Mouse (Mus musculus) lung, embryonic 16.5 days (tissue): ENCODE results near the gene Mrpl23. TPM values are rescaled to one million over a fixed set of nuclear protein-coding genes. Genes with fewer than 3 reads are reported as not detected.

Experiments used
- ATAC-seq: fragments of 200-750 bp; cut with Nextera tagmentation; 2 replicates; pipeline ENCODE4 v1.8.0; 2017; ENCODE audit warnings: low read depth, mild to moderate bottlenecking, moderate library complexity
- H3K27ac ChIP-seq: fragments of 300-500 bp; sonication (generic); 2 replicates; pipeline ENCODE4 v1.5.1; 2014; ENCODE audit warnings: mild to moderate bottlenecking, control low read depth, low read length
- H3K27me3 ChIP-seq: fragments of 300-500 bp; sonication (generic); 2 replicates; pipeline ENCODE4 v1.6.1; 2014; ENCODE audit warnings: low read depth, low read length, mixed read lengths; ENCODE audit not compliant: control insufficient read depth, insufficient read depth
- H3K36me3 ChIP-seq: fragments of 300-500 bp; sonication (generic); 2 replicates; pipeline ENCODE4 v1.6.1; 2014; ENCODE audit warnings: low read length; ENCODE audit not compliant: control insufficient read depth, insufficient read depth
- H3K4me1 ChIP-seq: fragments of 300-500 bp; sonication (generic); replicated peaks from 2 replicates; pipeline ENCODE4 v1.6.1; 2014; ENCODE audit warnings: low read length, mixed read lengths; ENCODE audit not compliant: control insufficient read depth, insufficient read depth
- H3K4me2 ChIP-seq: fragments of 300-500 bp; sonication (generic); 2 replicates; pipeline ENCODE4 v1.6.1; 2014; ENCODE audit warnings: low read depth, low read length, control low read depth
- H3K4me3 ChIP-seq: fragments of 300-500 bp; sonication (generic); 2 replicates; pipeline ENCODE4 v1.5.1; 2014; ENCODE audit warnings: mild to moderate bottlenecking, low read length, control low read depth
- H3K9ac ChIP-seq: fragments of 300-500 bp; sonication (generic); 2 replicates; pipeline ENCODE4 v1.6.1; 2014; ENCODE audit warnings: low read length, control low read depth
- H3K9me3 ChIP-seq: fragments of 300-500 bp; sonication (generic); 2 replicates; pipeline ENCODE4 v1.6.1; 2016; ENCODE audit warnings: low read length; ENCODE audit not compliant: control insufficient read depth
- WGBS: fragments of 180-500 bp; shearing (Covaris S2); extraction: QIAGEN DNeasy Blood & Tissue Kit; methylation state at CpG from one replicate; pipeline ENCODE4 v1.1.7; 2014; 5-methylcytosine and 5-hydroxymethylcytosine counted together
- polyA plus RNA-seq: library from polyadenylated mRNA; unstranded; fragments of >200 nt; fragmentation: Nextera tagmentation; extraction: Ambion mirVana; gene quantifications from 2 replicates; pipeline ENCODE4 v1.2.1, GENCODE M21; 2015

Gene Mrpl23
- polyA plus RNA-seq: 17.2 and 22.4 TPM in 2 replicates

DNA sequence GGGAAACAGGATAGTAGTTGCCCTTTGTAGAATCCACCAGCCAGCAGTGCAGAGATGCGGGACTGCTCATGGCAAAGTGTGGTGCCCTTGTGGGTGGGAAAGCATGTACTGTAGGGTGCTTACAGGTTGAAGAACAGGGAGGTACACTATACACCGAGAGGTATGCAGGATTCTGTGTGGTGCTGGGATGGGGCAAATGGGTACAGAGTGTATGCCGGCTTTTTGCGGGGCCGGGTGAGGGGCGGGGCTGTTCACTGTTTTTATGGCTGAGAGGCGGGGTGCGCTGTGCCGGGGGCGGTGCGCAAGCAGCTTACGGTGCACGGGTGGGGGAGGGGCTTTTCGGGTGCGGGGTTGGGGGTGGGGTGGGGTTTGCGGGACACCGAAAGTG is at the start of gene Mrpl23:
TSS of gene Mrpl23 (plus strand) at position 16 of the 388 bp plus-strand sequence.
- peak within 1 kb of the TSS; percentile 87 for H3K9ac ChIP-seq
- no peaks in the 10 kb centered on the region for H3K27me3 ChIP-seq
- peak within 1 kb of the TSS; percentile 85 for H3K27ac ChIP-seq
- H3K4me1 ChIP-seq: peaks cover 38% of the 10 kb centered on the region
- H3K36me3 ChIP-seq: peaks cover 3% of the 10 kb centered on the region; the same call in 1 of the 2 replicates
- peak within 1 kb of the TSS; percentile 69 for H3K4me2 ChIP-seq
- peak; percentile 44 for ATAC-seq
- H3K9me3 ChIP-seq: no peaks in the 10 kb centered on the region
- WGBS: 6% methylated on average over 16 of the region's 17 CpGs
- peak within 1 kb of the TSS; percentile 67 for H3K4me3 ChIP-seq

DNA sequence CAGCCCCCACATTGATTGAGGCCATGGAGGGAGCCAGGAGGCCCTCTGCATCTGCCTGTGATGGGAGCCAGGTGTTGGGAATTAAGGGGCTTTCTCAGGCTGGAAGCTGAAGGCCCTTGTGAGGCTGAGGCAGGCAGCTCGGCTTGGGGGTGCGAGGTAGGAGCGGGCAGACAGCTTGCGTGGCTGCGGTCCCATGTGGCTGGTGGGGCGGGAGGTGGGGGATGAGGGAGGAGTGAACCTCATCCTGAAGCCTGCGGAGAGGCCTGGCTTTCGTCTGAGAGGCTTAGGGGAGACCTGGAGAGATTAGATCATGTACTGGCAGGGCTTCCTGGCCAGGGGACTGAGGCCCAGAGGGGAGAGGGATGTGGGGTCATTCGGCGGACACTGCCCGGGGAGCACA is 49.4 kb upstream of the Mrpl23 start:
- no peak overlapping the region for H3K4me2 ChIP-seq

DNA sequence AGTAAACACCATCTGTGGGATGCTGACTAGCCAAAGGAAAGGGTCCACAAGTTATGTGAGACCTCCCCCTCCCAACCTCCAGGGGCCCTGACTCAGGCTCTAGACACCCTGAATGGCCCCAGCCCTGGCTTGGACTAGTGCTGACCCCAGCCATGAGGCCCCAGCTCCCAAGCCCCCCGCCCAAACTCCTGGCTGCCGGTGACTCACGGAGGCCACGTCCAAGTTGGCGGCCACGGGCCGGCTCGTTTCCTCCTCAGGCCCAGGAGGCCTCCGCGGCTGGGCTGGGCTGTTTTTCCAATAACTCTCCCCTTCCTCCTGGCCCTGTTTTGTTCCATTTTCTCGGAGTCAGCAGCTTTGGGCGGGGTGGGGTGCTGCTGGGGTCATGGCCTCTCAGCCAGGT is 47.7 kb upstream of the Mrpl23 start:
- Histone ChIP-seq H3K9ac (no peak overlapping the region), H3K9me3 (no peaks in the 10 kb centered on the region), H3K4me1 (peaks cover 34% of the 10 kb centered on the region), H3K27me3 (no peaks in the 10 kb centered on the region), H3K4me2 (no peak overlapping the region), H3K27ac (no peak overlapping the region), H3K4me3 (no peak overlapping the region), H3K36me3 (peaks cover 8% of the 10 kb centered on the region)
- 69% methylated on average over 12 of the region's 12 CpGs for WGBS
- no peak for ATAC-seq

More for the DNA sequence above, 49.4 kb upstream of the Mrpl23 start:
- Histone ChIP-seq H3K9me3 (no peaks in the 10 kb centered on the region), H3K27me3 (no peaks in the 10 kb centered on the region), H3K4me1 (peaks cover 34% of the 10 kb centered on the region), H3K36me3 (peaks cover 3% of the 10 kb centered on the region), H3K27ac (peak overlapping the region; percentile 95), H3K4me3 (no peak overlapping the region), H3K9ac (peak overlapping the region; percentile 39; the same call in 1 of the 2 replicates)
- 46% methylated on average over 11 of the region's 11 CpGs for WGBS
- ATAC-seq: no peak

DNA sequence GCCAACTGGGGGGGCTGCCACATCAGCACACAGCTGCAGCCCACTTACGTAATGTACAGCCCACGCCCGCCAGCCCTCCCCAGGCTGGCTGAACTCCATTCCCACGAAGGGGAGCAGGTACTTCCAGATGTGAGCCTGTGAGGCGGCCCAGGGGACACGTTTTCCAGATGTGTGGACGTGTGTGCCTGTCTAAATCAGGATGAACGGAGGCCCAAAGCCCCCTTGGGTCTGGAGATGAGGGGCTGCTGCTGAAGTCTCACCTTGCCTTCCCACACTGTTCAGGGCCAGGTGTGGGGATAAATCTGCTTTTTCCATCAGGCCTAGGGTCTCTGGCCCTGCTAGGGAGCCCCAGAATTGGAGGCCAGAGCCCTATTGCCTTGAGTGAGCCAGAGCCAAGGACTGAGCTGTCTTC is 45.7 kb upstream of the Mrpl23 start:
- no peak overlapping the region for H3K4me2 ChIP-seq
- no peaks in the 10 kb centered on the region for H3K27me3 ChIP-seq
- peaks cover 21% of the 10 kb centered on the region for H3K4me1 ChIP-seq
- no peaks in the 10 kb centered on the region for H3K9me3 ChIP-seq
- H3K4me3 ChIP-seq: no peak overlapping the region
- ATAC-seq: no peak
- H3K36me3 ChIP-seq: peaks cover 8% of the 10 kb centered on the region
- peak overlapping the region; percentile 65 for H3K27ac ChIP-seq
- peak overlapping the region; percentile 49 for H3K9ac ChIP-seq
- 74% methylated on average over 8 of the region's 8 CpGs for whole genome bisulfite sequencing

- Histone ChIP-seq H3K9me3 (no peaks in the 10 kb centered on the region), H3K4me1 (peaks cover 14% of the 10 kb centered on the region), H3K27me3 (no peaks in the 10 kb centered on the region), H3K36me3 (peaks cover 8% of the 10 kb centered on the region), H3K4me3 (no peak overlapping the region), H3K9ac (peak overlapping the region; percentile 49), H3K4me2 (no peak overlapping the region), H3K27ac (peak overlapping the region; percentile 65)
- ATAC-seq: peak; percentile 71
- 13% methylated on average over 9 of the region's 9 CpGs for WGBS
These were observed 45.1 kb upstream of the Mrpl23 start for GRCm38 (mm10) chr7:142487341-142487859.

DNA sequence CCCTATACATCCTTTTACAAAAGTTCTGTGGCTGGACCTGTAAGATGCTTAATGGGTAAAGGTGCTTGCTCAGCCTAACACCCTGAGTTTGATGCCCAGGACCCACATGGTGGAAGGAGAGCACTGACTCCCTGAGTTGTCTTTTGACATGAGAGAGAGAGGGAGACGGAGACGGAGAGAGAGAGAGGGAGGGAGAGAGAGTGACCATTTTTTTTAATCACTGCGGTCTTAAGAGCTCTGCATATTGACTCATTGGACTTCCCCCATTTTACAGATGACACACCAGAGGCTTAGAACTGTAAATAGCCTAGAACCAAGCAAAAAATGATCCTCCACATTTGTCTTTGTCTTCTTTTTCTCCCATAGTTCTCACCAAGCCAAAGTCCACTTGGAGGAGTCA is 44.4 kb upstream of the Mrpl23 start:
- 66% methylated on average over 3 of the region's 3 CpGs for WGBS
- ATAC-seq: no peak
- Histone ChIP-seq H3K9me3 (no peaks in the 10 kb centered on the region), H3K4me2 (no peak overlapping the region), H3K4me1 (peaks cover 8% of the 10 kb centered on the region), H3K27ac (peak overlapping the region; percentile 65), H3K27me3 (no peaks in the 10 kb centered on the region), H3K36me3 (peaks cover 8% of the 10 kb centered on the region), H3K4me3 (no peak overlapping the region), H3K9ac (no peak overlapping the region)

GRCm38 (mm10) chr7:142493535-142493934 is 39.0 kb upstream of the Mrpl23 start:
- Histone ChIP-seq H3K9me3 (no peaks in the 10 kb centered on the region), H3K4me1 (no peaks in the 10 kb centered on the region), H3K9ac (no peak overlapping the region), H3K4me3 (no peak overlapping the region), H3K4me2 (no peak overlapping the region), H3K27me3 (no peaks in the 10 kb centered on the region), H3K27ac (0 out of 2 replicates have a peak overlapping the region, but pooled peaks have one; percentile 3), H3K36me3 (peaks cover 9% of the 10 kb centered on the region; the same call in 1 of the 2 replicates)
- ATAC-seq: no peak
- 59% methylated on average over 8 of the region's 8 CpGs for WGBS

DNA sequence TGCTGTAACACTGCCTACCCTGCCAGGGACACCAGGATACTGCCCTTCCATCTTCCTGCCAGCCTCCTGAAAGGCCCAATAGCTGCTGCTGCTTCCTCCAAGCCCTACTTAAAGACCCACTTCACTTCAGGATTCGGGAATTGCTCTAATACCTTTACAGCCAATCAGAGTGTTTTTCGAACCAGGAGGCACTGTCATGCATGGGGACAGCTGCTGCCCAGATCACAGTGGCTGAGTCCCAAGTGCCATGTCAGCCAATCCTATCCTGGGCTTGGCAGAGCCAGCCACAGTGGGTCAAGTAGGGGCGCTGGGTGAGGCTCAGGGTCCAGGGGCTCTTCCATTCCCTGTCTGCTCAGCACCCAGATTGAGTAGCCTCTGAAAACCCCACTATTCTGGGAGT is 36.3 kb upstream of the Mrpl23 start:
- peaks cover 4% of the 10 kb centered on the region; the same call in 1 of the 2 replicates for H3K36me3 ChIP-seq
- H3K4me1 ChIP-seq: no peaks in the 10 kb centered on the region; the same call in 1 of the 2 replicates
- H3K4me2 ChIP-seq: no peak overlapping the region
- no peak overlapping the region for H3K4me3 ChIP-seq
- no peaks in the 10 kb centered on the region for H3K9me3 ChIP-seq
- no peaks in the 10 kb centered on the region for H3K27me3 ChIP-seq
- ATAC-seq: no peak
- H3K9ac ChIP-seq: no peak overlapping the region
- 77% methylated on average over 3 of the region's 3 CpGs for WGBS
- no peak overlapping the region for H3K27ac ChIP-seq

DNA sequence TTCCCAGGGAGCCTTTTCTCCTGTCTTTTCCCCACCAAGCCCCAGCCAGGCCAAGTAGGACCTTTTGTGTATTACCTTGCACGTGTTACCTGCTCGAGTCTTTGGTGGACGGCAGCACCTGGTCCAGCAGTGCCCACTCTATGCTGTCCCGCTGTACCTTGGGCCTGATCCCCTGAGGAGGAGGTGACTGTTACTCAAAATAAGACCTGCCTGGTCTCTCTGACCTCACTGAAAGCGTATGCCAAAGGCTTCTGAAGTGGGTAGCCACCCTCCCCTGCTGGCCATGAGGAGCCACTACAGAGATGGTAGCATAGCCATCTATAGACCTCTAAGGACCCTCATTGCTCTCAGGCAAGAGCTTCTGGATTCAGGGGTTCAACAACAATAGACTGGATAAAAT is 35.7 kb upstream of the Mrpl23 start:
- Histone ChIP-seq H3K27me3 (no peaks in the 10 kb centered on the region), H3K9ac (no peak overlapping the region), H3K27ac (no peak overlapping the region), H3K4me2 (no peak overlapping the region), H3K9me3 (no peaks in the 10 kb centered on the region), H3K36me3 (0 out of 2 replicates have a peak, but pooled peaks cover 4% of the 10 kb centered on the region), H3K4me1 (no peaks in the 10 kb centered on the region; the same call in 1 of the 2 replicates), H3K4me3 (no peak overlapping the region)
- WGBS: 84% methylated on average over 5 of the region's 5 CpGs
- no peak for ATAC-seq
